In the genomic region with DNA sequence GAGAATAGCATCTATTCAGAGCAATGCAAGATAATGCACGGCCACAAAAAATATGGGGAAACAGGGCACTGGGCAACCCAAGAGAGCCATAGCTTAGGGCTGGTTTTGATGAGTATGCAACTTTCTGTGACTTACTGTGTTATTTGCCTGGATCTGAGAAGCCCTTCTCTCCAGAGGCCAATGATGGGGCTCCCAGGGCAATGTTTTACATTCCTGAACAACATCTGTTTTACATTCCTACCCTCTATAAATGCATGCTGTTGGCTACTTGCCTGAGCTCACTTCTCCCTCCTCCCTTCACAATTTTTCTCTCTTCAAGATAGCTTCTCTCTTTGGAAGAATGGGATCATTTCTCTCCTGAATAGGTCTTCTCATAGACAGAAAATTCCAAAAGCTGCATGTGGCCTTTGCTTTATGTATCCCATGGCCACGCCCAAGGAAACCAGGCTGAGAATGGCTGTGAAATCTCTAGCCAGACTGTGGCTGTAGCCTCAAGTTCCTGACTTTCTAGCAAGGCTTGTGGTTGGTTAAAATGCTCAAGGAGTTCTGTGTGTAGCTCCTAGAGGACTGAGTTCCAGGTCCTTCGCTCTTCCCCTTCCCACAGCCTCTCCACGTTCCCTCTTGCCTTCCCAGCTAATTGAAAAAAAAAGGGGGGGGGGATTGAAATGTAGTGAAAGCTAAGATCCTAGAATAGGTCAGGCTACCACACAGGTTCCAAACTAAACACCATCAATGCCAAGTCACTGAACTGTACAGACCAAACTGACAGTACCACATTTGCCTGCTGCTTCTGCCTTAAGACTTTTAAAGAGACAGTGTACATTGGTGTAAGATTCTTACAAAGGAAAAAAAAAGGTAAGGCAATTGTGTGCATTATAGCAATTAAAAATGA, we compare ENCODE assay signal across 12 mouse cellular contexts.
DNase-seq lines count a peak whose midpoint lies in the region; ATAC-seq lines count a peak whose summit lies in the region.
"Had no signal": no experiment of that assay in that cellular context is flagged by ENCODE, and none has a peak within 500 bp of the region (broad histone marks: within the 10 kb centered on the region; RNA-seq: fewer than 3 reads in every experiment).

No protein-coding gene starts in this region.

- DNase-seq in cerebellum, postnatal 14 days = peak; percentile 15 to 53
- DNase-seq in kidney, adult 9 months = peak; percentile 5
- peak; percentile 56 for DNase-seq in embryonic facial prominence, embryonic 10.5 days (ENCODE audit: low spot score)
- peak; percentile 62 for DNase-seq in limb, embryonic 11.5 days (ENCODE audit: low spot score)
- DNase-seq in thymus, postnatal 25 days = no peak
- DNase-seq: cerebellum, adult 9-11 months; lung, postnatal 14 days had no signal

- no peak overlapping the region for H3K4me2 ChIP-seq in kidney, embryonic 14.5 days (replicated peaks; ENCODE audit: low read depth, low read length)
- no peak overlapping the region for H3K4me2 ChIP-seq in limb, embryonic 11.5 days (ENCODE audit: low read depth, severe bottlenecking)
- H3K4me2 ChIP-seq: forebrain, embryonic 12.5 days; midbrain, embryonic 13.5 days had no signal

- H3K27me3 ChIP-seq in kidney, embryonic 14.5 days (ENCODE audit: control insufficient read depth, insufficient read depth, low read length) = no peaks in the 10 kb centered on the region
- no peaks in the 10 kb centered on the region for H3K27me3 ChIP-seq in embryonic facial prominence, embryonic 10.5 days (replicated peaks; ENCODE audit: low read depth, poor library complexity, severe bottlenecking)
- H3K27me3 ChIP-seq in limb, embryonic 11.5 days (ENCODE audit: control insufficient read depth, insufficient read depth, low read length) = no peaks in the 10 kb centered on the region
- H3K27me3 ChIP-seq: forebrain, embryonic 12.5 days; midbrain, embryonic 13.5 days had no signal

- H3K27ac ChIP-seq in kidney, embryonic 14.5 days (ENCODE audit: low read depth, low read length) = no peak overlapping the region; the same call in 1 of the 2 replicates
- H3K27ac ChIP-seq in embryonic facial prominence, embryonic 10.5 days (replicated peaks) = 0 out of 2 replicates have a peak overlapping the region, but pooled peaks have one; percentile 26
- H3K27ac ChIP-seq in limb, embryonic 11.5 days (replicated peaks; ENCODE audit: low read depth, low read length) = peak overlapping the region; percentile 39; the same call in 1 of the 2 replicates
- H3K27ac ChIP-seq: forebrain, embryonic 12.5 days; midbrain, embryonic 13.5 days had no signal

- no peaks in the 10 kb centered on the region for H3K4me1 ChIP-seq in kidney, embryonic 14.5 days (ENCODE audit: control insufficient read depth, insufficient read depth, low read length)
- H3K4me1 ChIP-seq in embryonic facial prominence, embryonic 10.5 days = peaks cover 14% of the 10 kb centered on the region
- H3K4me1 ChIP-seq in limb, embryonic 11.5 days (ENCODE audit: control insufficient read depth, insufficient read depth, low read length) = peaks cover 4% of the 10 kb centered on the region; the same call in 1 of the 2 replicates
- H3K4me1 ChIP-seq: forebrain, embryonic 12.5 days; midbrain, embryonic 13.5 days had no signal

- H3K9me3 ChIP-seq in kidney, embryonic 14.5 days (ENCODE audit: control insufficient read depth, low read length) = no peaks in the 10 kb centered on the region
- no peaks in the 10 kb centered on the region for H3K9me3 ChIP-seq in embryonic facial prominence, embryonic 10.5 days
- peaks cover 2% of the 10 kb centered on the region; the same call in 1 of the 2 replicates for H3K9me3 ChIP-seq in limb, embryonic 11.5 days (ENCODE audit: control insufficient read depth, low read length)
- H3K9me3 ChIP-seq: forebrain, embryonic 12.5 days; midbrain, embryonic 13.5 days had no signal

- no peak for ATAC-seq in cerebellum, adult (ENCODE audit: insufficient number of reproducible peaks, low FRiP score, low TSS enrichment)
- no peak for ATAC-seq in kidney, embryonic 14.5 days (ENCODE audit: low FRiP score, low TSS enrichment)
- ATAC-seq in limb, embryonic 11.5 days (ENCODE audit: insufficient number of reproducible peaks, low FRiP score, low TSS enrichment, low read depth) = peak; percentile 65; the same call in 1 of the 2 replicates
- ATAC-seq in CD4-positive, CD25-positive, alpha-beta regulatory T cell, adult 4 months = no peak
- ATAC-seq: midbrain, embryonic 13.5 days had no signal

- no peak overlapping the region for H3K4me3 ChIP-seq in kidney, embryonic 14.5 days (ENCODE audit: low read length)
- no peak overlapping the region for H3K4me3 ChIP-seq in embryonic facial prominence, embryonic 10.5 days
- H3K4me3 ChIP-seq in limb, embryonic 11.5 days (ENCODE audit: low read depth, low read length) = no peak overlapping the region
- H3K4me3 ChIP-seq: forebrain, embryonic 12.5 days; midbrain, embryonic 13.5 days had no signal

- no peaks in the 10 kb centered on the region for H3K36me3 ChIP-seq in kidney, embryonic 14.5 days (ENCODE audit: control insufficient read depth, insufficient read depth, low read length)
- no peaks in the 10 kb centered on the region for H3K36me3 ChIP-seq in embryonic facial prominence, embryonic 10.5 days (replicated peaks)
- H3K36me3 ChIP-seq in limb, embryonic 11.5 days (ENCODE audit: control insufficient read depth, insufficient read depth, low read length) = no peaks in the 10 kb centered on the region
- H3K36me3 ChIP-seq: forebrain, embryonic 12.5 days; midbrain, embryonic 13.5 days had no signal

- H3K9ac ChIP-seq in kidney, embryonic 14.5 days (ENCODE audit: low read depth, low read length) = no peak overlapping the region
- H3K9ac ChIP-seq in limb, embryonic 11.5 days (ENCODE audit: low read length) = no peak overlapping the region
- H3K9ac ChIP-seq: forebrain, embryonic 12.5 days; midbrain, embryonic 13.5 days had no signal

- 58% methylated on average over 4 of the region's 4 CpGs for WGBS in kidney, embryonic 14.5 days
- 48% methylated on average over 4 of the region's 4 CpGs for WGBS in embryonic facial prominence, embryonic 10.5 days
- WGBS in limb, embryonic 11.5 days = 44% methylated on average over 4 of the region's 4 CpGs
